Mouse (Mus musculus) cerebellum, postnatal 4 days (tissue): ENCODE data around the gene Prss48.

Source experiments
- DNase-seq, 2 experiments: peaks; one replicate each; pipeline ENCODE4 v3.0.0; 2022; ENCODE audit warnings: low spot score in 2 of 2, mixed read lengths in 1 of 2

The Prss48 gene

GRCm38 (mm10) chr3:86002423-86002822, at the start of gene Prss48:
TSS of gene Prss48 (minus strand) at chr3:86002491.
- peak in 1 of 2 experiments; percentile 12 for DNase-seq

- DNase-seq = no peak
These were observed 46.8 kb upstream of the Prss48 start for GRCm38 (mm10) chr3:86049041-86049440.

GRCm38 (mm10) chr3:86047686-86048408, 45.6 kb upstream of the Prss48 start:
- no peak for DNase-seq

- DNase-seq = no peak
These were observed 38.3 kb upstream of the Prss48 start for GRCm38 (mm10) chr3:86040286-86041201.

GRCm38 (mm10) chr3:86038648-86039047, 36.4 kb upstream of the Prss48 start:
- DNase-seq = no peak

GRCm38 (mm10) chr3:86037926-86038484, 35.7 kb upstream of the Prss48 start:
- no peak for DNase-seq

- DNase-seq = no peak
These were observed 31.3 kb upstream of the Prss48 start for GRCm38 (mm10) chr3:86033455-86034090.

- DNase-seq = peak in 1 of 2 experiments; percentile 13
These were observed 28.3 kb upstream of the Prss48 start for GRCm38 (mm10) chr3:86030566-86030965.

GRCm38 (mm10) chr3:86028658-86029375, 26.5 kb upstream of the Prss48 start:
- DNase-seq = no peak

- no peak for DNase-seq
These were observed 23.2 kb upstream of the Prss48 start for GRCm38 (mm10) chr3:86025341-86026137.

- DNase-seq = no peak
These were observed 21.9 kb upstream of the Prss48 start for GRCm38 (mm10) chr3:86024065-86024795.

- no peak for DNase-seq
These were observed 19.4 kb upstream of the Prss48 start for GRCm38 (mm10) chr3:86021651-86022050.

GRCm38 (mm10) chr3:86020921-86021650, 18.8 kb upstream of the Prss48 start:
- no peak for DNase-seq

GRCm38 (mm10) chr3:86017484-86017883, 15.2 kb upstream of the Prss48 start:
- no peak for DNase-seq

- no peak for DNase-seq
These were observed 14.7 kb upstream of the Prss48 start for GRCm38 (mm10) chr3:86016965-86017364.

- no peak for DNase-seq
These were observed 11.5 kb upstream of the Prss48 start for GRCm38 (mm10) chr3:86013837-86014236.

- no peak for DNase-seq
These were observed 9.5 kb upstream of the Prss48 start for GRCm38 (mm10) chr3:86011833-86012232.

- DNase-seq = no peak
These were observed 9.1 kb upstream of the Prss48 start for GRCm38 (mm10) chr3:86011373-86011772.

GRCm38 (mm10) chr3:86010618-86011017, 8.3 kb upstream of the Prss48 start:
- no peak for DNase-seq
